Mouse (Mus musculus) heart, embryonic 12.5 days (tissue): ENCODE data around the gene Sdr39u1. TPM values are rescaled to one million over a fixed set of nuclear protein-coding genes. Genes with fewer than 3 reads are reported as not detected.

Experiments used
- ATAC-seq: fragments of 200-750 bp; cut with Nextera tagmentation; 2 replicates; pipeline ENCODE4 v1.8.0; 2017; ENCODE audit warnings: moderate TSS enrichment, moderate library complexity; ENCODE audit not compliant: insufficient number of reproducible peaks, low FRiP score
- H3K27ac ChIP-seq: fragments of 300-500 bp; sonication (generic); 2 replicates; pipeline ENCODE4 v1.5.1; 2016; ENCODE audit warnings: mild to moderate bottlenecking, moderate library complexity; ENCODE audit not compliant: poor library complexity, severe bottlenecking
- H3K27me3 ChIP-seq: fragments of 300-500 bp; sonication (generic); replicated peaks from 2 replicates; pipeline ENCODE4 v1.6.1; 2016; ENCODE audit warnings: mild to moderate bottlenecking, moderate library complexity
- H3K36me3 ChIP-seq: fragments of 300-500 bp; sonication (generic); 2 replicates; pipeline ENCODE4 v1.6.1; 2016; ENCODE audit warnings: mild to moderate bottlenecking, moderate library complexity
- H3K4me1 ChIP-seq: fragments of 300-500 bp; sonication (generic); replicated peaks from 2 replicates; pipeline ENCODE4 v1.6.1; 2016; ENCODE audit warnings: mild to moderate bottlenecking
- H3K4me2 ChIP-seq: fragments of 300-500 bp; sonication (generic); 2 replicates; pipeline ENCODE4 v1.6.1; 2016; ENCODE audit warnings: mild to moderate bottlenecking, moderate library complexity
- H3K4me3 ChIP-seq: fragments of 300-500 bp; sonication (generic); 2 replicates; pipeline ENCODE4 v1.5.1; 2016; ENCODE audit warnings: mild to moderate bottlenecking
- H3K9ac ChIP-seq: fragments of 300-500 bp; sonication (generic); 2 replicates; pipeline ENCODE4 v1.6.1; 2016; ENCODE audit warnings: mild to moderate bottlenecking, moderate library complexity
- H3K9me3 ChIP-seq: fragments of 300-500 bp; sonication (generic); replicated peaks from 2 replicates; pipeline ENCODE4 v1.6.1; 2016; ENCODE audit warnings: mild to moderate bottlenecking, moderate library complexity
- WGBS: fragments of 180-500 bp; shearing (Covaris S2); methylation state at CpG from one replicate; pipeline ENCODE4 v1.1.7; 2016; 5-methylcytosine and 5-hydroxymethylcytosine counted together
- polyA plus RNA-seq: library from polyadenylated mRNA; unstranded; fragments of >200 nt; fragmentation: Nextera tagmentation; extraction: Ambion mirVana; gene quantifications from 2 replicates; pipeline ENCODE4 v1.2.1, GENCODE M21; 2016

The Sdr39u1 gene
- polyA plus RNA-seq, 1 experiment from 2014 or later = 40.4 TPM

DNA sequence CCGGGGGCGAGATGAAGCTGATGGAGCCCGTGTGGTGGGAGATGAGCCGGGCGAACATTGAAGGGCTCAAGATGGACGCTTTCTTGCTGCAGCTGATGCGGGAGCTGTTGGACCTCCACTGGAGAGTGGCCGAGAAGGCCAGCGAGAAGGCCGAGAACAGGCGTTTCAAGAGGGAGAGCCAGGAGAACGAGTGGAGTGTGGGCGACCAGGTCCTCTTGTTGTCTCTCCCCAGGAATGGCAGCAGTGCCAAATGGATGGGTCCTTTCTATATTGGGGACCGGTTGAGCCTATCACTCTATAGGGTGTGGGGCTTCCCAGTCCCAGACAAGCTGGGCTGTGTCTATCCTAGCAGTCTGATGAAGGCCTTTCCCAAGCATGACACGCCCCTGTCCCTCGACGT is 27.5 kb downstream of the Sdr39u1 start:
- 85% methylated on average over 17 of the region's 17 CpGs for WGBS
- no peak overlapping the region for H3K27ac ChIP-seq
- H3K27me3 ChIP-seq = no peaks in the 10 kb centered on the region
- H3K9ac ChIP-seq = peak overlapping the region; percentile 2; the same call in 1 of the 2 replicates
- peaks cover 57% of the 10 kb centered on the region for H3K36me3 ChIP-seq
- no peak overlapping the region for H3K4me3 ChIP-seq
- no peak overlapping the region for H3K4me2 ChIP-seq
- ATAC-seq = no peak
- peaks cover 29% of the 10 kb centered on the region for H3K4me1 ChIP-seq
- H3K9me3 ChIP-seq = no peaks in the 10 kb centered on the region

DNA sequence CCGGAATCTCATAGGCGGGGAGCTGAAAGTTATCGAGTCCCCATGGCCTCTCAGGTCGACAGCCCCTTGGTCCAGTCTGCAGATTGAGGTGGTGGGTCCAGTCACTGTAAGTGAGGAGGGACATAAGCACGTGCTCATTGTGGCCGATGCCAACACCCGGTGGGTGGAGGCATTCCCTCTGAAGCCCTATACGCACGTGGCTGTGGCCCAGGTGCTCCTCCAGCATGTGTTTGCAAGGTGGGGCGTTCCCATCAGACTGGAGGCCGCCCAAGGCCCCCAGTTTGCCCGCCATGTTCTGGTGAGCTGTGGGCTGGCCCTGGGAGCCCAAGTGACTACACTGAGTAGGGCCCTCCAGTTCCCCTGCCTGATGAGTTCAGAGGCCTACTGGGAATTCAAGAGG is 28.1 kb downstream of the Sdr39u1 start:
- 90% methylated on average over 12 of the region's 12 CpGs for WGBS
- H3K4me3 ChIP-seq = no peak overlapping the region
- H3K9me3 ChIP-seq = no peaks in the 10 kb centered on the region
- no peak overlapping the region for H3K27ac ChIP-seq
- H3K4me1 ChIP-seq = peaks cover 26% of the 10 kb centered on the region
- H3K36me3 ChIP-seq = peaks cover 59% of the 10 kb centered on the region
- no peaks in the 10 kb centered on the region for H3K27me3 ChIP-seq
- 0 out of 2 replicates have a peak overlapping the region, but pooled peaks have one; percentile 2 for H3K9ac ChIP-seq
- no peak for ATAC-seq
- no peak overlapping the region for H3K4me2 ChIP-seq

DNA sequence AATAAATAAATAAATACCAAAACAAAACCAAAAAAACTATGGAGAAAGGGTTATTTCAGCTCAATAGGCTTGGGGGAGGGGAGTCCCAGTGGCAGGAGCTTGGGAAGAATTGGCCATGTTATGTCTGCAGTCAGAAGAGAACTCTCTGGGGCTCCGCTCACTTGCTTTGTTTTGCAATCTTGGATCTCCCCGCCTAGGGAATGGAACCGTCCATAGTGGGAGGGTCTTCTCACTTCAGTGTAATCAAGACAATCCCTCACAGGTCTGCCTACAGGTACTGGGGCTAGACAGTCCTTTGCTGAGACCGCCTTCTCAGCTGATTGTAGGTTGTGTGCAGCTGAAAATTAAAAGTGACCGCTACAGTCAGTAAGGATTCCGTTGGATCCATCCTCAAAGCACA is 30.6 kb downstream of the Sdr39u1 start:
- no peak for ATAC-seq
- peaks cover 26% of the 10 kb centered on the region for H3K4me1 ChIP-seq
- H3K9me3 ChIP-seq = no peaks in the 10 kb centered on the region
- H3K4me2 ChIP-seq = no peak overlapping the region
- H3K36me3 ChIP-seq = peaks cover 84% of the 10 kb centered on the region
- 93% methylated on average over 6 of the region's 6 CpGs for WGBS
- no peak overlapping the region for H3K27ac ChIP-seq
- no peaks in the 10 kb centered on the region for H3K27me3 ChIP-seq
- H3K4me3 ChIP-seq = no peak overlapping the region
- H3K9ac ChIP-seq = no peak overlapping the region

DNA sequence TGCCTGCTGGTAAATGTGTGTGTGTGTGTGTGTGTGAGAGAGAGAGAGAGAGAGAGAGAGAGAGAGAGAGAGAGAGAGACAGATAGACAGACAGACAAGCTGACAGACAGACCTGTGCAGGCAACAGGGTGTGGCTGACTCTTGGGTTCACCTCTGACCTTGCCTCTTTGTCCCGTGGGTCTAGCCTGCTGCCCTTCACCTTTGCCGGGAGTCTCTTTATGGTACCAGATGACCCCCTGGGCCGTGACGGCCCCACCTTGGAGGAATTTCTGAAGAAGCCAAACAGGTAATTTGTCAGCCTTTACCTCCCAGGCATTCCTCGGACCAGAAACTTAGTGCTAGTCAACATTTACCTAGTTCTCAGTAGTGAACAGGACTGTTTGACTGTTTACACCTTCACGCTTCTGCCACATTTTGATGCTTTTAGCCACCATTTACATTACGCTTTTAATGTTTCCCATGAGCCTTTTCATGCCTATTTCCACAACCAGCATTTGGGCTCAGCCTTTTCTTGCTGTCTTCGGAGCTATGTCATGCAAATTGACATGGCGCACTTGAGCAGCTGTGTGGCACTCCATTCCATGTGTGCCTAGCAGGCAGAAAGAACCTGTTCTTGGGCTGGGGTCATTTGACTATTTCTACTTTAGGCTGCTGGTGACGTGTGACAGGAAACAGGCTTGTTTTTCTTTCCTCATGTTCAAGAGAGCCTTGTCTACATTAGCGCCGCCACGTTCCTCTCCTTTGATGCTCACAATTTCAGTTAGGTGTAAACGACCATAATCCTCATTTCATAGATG is 31.7 kb downstream of the Sdr39u1 start:
- Histone ChIP-seq H3K4me1 (peaks cover 23% of the 10 kb centered on the region), H3K4me3 (no peak overlapping the region), H3K4me2 (no peak overlapping the region), H3K9ac (no peak overlapping the region), H3K36me3 (peaks cover 94% of the 10 kb centered on the region), H3K27ac (no peak overlapping the region), H3K9me3 (no peaks in the 10 kb centered on the region), H3K27me3 (no peaks in the 10 kb centered on the region)
- ATAC-seq = no peak
- WGBS = 74% methylated on average over 14 of the region's 14 CpGs

DNA sequence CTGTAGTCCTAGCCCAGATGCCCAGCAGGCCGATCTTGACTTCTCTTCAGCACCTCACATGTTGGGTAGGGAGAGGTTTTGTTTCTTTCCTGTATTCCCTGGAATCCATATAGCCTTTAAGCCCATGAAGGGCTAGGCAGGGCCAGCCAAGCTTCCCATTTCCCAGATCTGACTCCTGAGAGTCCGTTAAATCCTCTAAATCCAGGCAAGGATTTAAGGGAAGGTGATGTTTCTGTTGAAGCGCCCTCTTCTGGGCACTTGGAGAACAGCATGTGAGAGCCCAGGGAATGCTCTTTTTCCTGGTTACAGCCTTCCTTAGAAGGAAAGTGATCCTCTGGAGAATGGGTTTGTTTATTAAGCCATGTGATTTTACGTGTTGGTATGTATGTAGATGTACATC is 33.1 kb downstream of the Sdr39u1 start:
- Histone ChIP-seq H3K4me2 (no peak overlapping the region), H3K9ac (no peak overlapping the region), H3K27me3 (no peaks in the 10 kb centered on the region), H3K4me3 (no peak overlapping the region), H3K27ac (no peak overlapping the region), H3K9me3 (no peaks in the 10 kb centered on the region), H3K36me3 (peaks cover 89% of the 10 kb centered on the region), H3K4me1 (peaks cover 28% of the 10 kb centered on the region)
- no peak for ATAC-seq
- 41% methylated on average over 4 of the region's 4 CpGs for WGBS

DNA sequence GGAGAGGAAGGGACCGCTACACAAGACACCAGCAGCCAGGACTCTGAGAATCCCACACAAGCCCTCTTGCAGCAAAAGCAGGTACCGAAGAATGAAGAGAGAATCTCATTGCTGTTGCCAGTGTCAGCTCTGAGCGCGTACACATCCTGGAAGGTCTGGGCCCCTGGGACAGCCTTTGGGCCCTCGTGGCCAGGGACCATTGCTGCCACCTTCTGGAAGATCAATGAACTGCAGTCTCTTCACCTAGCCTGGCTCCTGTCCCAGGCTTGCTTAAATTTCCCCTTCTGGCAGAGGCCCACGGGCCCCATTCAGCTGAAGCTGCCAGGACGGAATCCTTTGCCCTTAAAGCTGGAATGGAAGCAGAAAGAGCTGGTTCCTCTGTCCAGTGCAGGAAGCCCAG is 36.3 kb downstream of the Sdr39u1 start:
- Histone ChIP-seq H3K9ac (no peak overlapping the region), H3K36me3 (peaks cover 65% of the 10 kb centered on the region), H3K4me2 (no peak overlapping the region), H3K4me3 (no peak overlapping the region), H3K27me3 (no peaks in the 10 kb centered on the region), H3K9me3 (no peaks in the 10 kb centered on the region), H3K4me1 (peaks cover 51% of the 10 kb centered on the region), H3K27ac (no peak overlapping the region)
- ATAC-seq = peak; percentile 47
- 28% methylated on average over 7 of the region's 7 CpGs for WGBS

DNA sequence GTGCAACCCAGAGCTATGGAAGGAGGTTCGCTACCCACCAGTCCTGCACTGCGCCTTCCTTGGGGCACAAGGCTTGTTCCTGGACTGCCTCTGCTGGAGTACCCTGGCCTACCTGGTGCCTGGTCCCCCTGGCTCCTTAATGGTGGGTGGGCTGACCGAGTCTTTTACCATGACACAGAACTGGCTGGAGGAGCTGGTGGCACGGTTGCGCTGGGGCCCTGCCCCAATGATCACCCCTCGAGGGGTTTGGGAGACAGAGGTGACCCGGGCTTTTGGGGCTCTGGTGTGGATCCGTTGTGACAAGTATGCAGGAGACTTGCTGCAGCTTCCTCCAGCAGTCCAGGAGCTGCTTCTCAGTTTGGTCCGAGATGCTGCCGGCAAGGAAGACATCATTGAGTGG is 37.1 kb downstream of the Sdr39u1 start:
- no peak for ATAC-seq
- H3K9me3 ChIP-seq = no peaks in the 10 kb centered on the region
- H3K27ac ChIP-seq = no peak overlapping the region
- 88% methylated on average over 10 of the region's 10 CpGs for WGBS
- peaks cover 59% of the 10 kb centered on the region for H3K36me3 ChIP-seq
- no peak overlapping the region for H3K9ac ChIP-seq
- no peak overlapping the region for H3K4me3 ChIP-seq
- no peaks in the 10 kb centered on the region for H3K27me3 ChIP-seq
- peaks cover 50% of the 10 kb centered on the region for H3K4me1 ChIP-seq
- H3K4me2 ChIP-seq = no peak overlapping the region

DNA sequence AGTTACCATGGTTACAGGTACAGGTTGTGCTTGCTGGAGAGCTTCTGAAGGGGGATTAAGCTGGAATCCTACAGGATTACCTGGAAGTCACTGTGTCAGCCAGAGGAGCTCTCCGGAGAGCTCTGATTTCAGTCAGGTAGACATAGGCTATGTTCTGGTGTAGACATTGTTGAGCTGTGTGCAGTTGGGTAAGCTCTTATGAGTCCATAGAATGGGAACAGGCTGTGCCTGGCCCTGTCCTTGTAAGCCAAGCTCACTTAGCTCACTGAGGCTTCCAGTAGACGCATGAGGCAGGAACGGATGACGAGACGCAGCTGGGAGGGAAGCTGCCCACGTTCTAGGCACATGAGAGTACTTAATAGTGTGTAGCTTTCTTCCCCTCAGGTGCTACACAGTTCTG is 37.9 kb downstream of the Sdr39u1 start:
- Histone ChIP-seq H3K9ac (no peak overlapping the region), H3K36me3 (peaks cover 57% of the 10 kb centered on the region), H3K9me3 (no peaks in the 10 kb centered on the region), H3K4me2 (no peak overlapping the region), H3K27me3 (no peaks in the 10 kb centered on the region), H3K4me1 (peaks cover 58% of the 10 kb centered on the region), H3K4me3 (no peak overlapping the region), H3K27ac (no peak overlapping the region)
- 63% methylated on average over 6 of the region's 6 CpGs for WGBS
- ATAC-seq = no peak

DNA sequence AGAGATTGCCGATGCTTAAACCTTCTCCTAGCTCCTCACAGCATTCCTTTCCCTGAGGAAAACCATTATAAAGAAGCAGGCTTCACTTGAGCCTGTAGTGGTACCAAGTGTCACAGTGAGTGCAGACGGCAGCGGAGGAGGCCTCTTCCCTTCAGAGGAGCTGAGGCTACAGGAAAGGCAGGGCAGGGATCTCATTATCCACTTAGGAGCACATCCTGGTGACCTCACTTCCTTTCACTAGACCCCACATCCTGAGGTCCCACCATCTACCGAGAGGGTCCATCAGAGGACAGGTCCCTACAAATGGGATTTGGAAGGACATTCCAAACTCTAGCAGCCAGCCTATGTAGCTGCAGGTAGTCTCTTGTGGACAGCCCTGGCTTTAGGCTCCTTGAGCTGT is 42.5 kb downstream of the Sdr39u1 start:
- Histone ChIP-seq H3K27ac (peak overlapping the region; percentile 37; the same call in 1 of the 2 replicates), H3K9me3 (no peaks in the 10 kb centered on the region), H3K27me3 (no peaks in the 10 kb centered on the region), H3K4me3 (peak overlapping the region; percentile 17), H3K4me2 (peak overlapping the region; percentile 83), H3K4me1 (peaks cover 72% of the 10 kb centered on the region), H3K9ac (0 out of 2 replicates have a peak overlapping the region, but pooled peaks have one; percentile 39), H3K36me3 (peaks cover 17% of the 10 kb centered on the region; the same call in 1 of the 2 replicates)
- WGBS = 38% methylated on average over 4 of the region's 4 CpGs
- ATAC-seq = no peak

DNA sequence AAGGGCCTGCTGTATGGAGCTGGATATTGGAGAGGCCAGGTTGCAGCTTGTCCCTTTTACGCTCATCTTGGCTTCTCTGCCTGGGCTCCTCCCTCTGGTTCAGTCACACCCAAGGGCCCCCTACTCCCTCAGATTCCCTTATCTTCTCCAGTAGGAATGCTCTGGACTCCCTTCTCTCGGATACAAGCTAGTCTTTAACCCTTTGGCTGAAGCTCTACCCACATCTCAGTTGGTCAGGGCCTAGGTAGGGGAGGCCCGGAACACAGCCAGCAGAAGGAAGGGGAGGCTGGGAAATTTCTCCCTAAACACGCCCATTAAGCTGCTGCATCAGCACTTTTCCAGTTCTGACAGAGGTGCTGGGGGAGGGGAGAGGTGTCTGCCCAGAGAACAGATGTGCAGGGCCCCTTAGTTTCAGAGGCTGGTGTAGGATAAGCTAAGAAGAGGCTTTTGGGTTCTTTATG is 45.0 kb downstream of the Sdr39u1 start:
- under 1% methylated on average over 4 of the region's 4 CpGs for WGBS
- Histone ChIP-seq H3K9me3 (no peaks in the 10 kb centered on the region), H3K4me2 (peak overlapping the region; percentile 83), H3K4me3 (peak overlapping the region; percentile 64), H3K9ac (peak overlapping the region; percentile 83), H3K27ac (peak overlapping the region; percentile 98), H3K36me3 (peaks cover 17% of the 10 kb centered on the region; the same call in 1 of the 2 replicates), H3K27me3 (no peaks in the 10 kb centered on the region), H3K4me1 (peaks cover 65% of the 10 kb centered on the region)
- peak; percentile 19; the same call in 1 of the 2 replicates for ATAC-seq

DNA sequence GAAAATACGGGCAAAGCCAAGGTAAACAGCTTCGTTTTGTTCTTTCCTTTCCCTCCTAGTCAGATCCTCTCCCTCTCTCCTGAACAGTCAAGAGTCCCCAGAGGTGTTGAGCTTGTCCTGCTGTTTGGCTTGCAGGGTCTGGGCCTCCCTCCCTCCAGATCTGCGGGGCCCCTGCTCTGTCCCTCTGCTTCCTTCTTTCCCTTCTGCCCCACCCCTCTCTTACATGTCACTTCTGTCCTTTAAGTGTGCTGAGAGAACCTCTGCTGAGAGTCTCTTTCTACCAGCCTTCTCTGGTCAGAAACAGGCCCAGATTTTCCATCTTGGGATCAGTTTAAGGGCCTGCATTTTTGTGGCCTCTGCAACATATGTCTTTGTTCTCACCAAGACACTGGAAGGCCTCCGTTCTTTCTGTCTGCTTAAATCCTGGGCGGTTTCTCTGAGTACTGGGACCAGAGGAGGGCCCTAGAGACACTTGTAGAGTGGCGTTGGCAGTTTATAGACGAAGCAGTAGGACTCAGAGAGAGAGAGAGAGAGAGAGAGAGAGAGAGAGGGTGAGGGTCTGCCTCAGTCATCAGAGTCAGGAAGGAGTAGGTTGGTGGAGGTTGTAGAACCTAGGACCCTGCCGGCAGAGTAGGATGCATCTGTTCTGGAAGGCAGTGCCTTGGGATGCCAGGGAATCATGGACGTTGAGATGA is 45.5 kb downstream of the Sdr39u1 start:
- no peak for ATAC-seq
- peaks cover 64% of the 10 kb centered on the region for H3K4me1 ChIP-seq

More for the DNA sequence above, 45.5 kb downstream of the Sdr39u1 start:
- Histone ChIP-seq H3K27ac (peak overlapping the region; percentile 98), H3K36me3 (peaks cover 15% of the 10 kb centered on the region; the same call in 1 of the 2 replicates), H3K4me3 (peak overlapping the region; percentile 64), H3K9ac (peak overlapping the region; percentile 83), H3K4me2 (peak overlapping the region; percentile 83), H3K9me3 (no peaks in the 10 kb centered on the region), H3K27me3 (no peaks in the 10 kb centered on the region)
- under 1% methylated on average over 9 of the region's 9 CpGs for WGBS
